Mouse (Mus musculus) spleen, adult 18-20 months (tissue): ENCODE data around the gene Gm20388.

Source experiments
- DNase-seq, 2 experiments: peaks; one replicate each; pipeline ENCODE4 v3.0.0; 2022; ENCODE audit warnings: mixed read lengths in 2 of 2

Gm20388 gene

GRCm38 (mm10) chr8:121532381-121532780, 1621.7 kb downstream of the Gm20388 start:
- peak in 1 of 2 experiments; percentile 12 for DNase-seq

- DNase-seq = no peak
Observed at GRCm38 (mm10) chr8:121541862-121542261, 1631.2 kb downstream of the Gm20388 start.

- DNase-seq = no peak
Observed at GRCm38 (mm10) chr8:121542901-121543300, 1632.3 kb downstream of the Gm20388 start.

GRCm38 (mm10) chr8:121544276-121544785, 1633.7 kb downstream of the Gm20388 start, which contains the start of gene 1700018B08Rik:
TSS of gene 1700018B08Rik (minus strand) at chr8:121544320.
- no peak for DNase-seq

GRCm38 (mm10) chr8:121544936-121545335, 1634.3 kb downstream of the Gm20388 start:
- DNase-seq = no peak

GRCm38 (mm10) chr8:121547132-121547531, 1636.5 kb downstream of the Gm20388 start:
- peak; percentile 47 to 70 for DNase-seq

GRCm38 (mm10) chr8:121550056-121550455, 1639.4 kb downstream of the Gm20388 start:
- DNase-seq = no peak

DNA sequence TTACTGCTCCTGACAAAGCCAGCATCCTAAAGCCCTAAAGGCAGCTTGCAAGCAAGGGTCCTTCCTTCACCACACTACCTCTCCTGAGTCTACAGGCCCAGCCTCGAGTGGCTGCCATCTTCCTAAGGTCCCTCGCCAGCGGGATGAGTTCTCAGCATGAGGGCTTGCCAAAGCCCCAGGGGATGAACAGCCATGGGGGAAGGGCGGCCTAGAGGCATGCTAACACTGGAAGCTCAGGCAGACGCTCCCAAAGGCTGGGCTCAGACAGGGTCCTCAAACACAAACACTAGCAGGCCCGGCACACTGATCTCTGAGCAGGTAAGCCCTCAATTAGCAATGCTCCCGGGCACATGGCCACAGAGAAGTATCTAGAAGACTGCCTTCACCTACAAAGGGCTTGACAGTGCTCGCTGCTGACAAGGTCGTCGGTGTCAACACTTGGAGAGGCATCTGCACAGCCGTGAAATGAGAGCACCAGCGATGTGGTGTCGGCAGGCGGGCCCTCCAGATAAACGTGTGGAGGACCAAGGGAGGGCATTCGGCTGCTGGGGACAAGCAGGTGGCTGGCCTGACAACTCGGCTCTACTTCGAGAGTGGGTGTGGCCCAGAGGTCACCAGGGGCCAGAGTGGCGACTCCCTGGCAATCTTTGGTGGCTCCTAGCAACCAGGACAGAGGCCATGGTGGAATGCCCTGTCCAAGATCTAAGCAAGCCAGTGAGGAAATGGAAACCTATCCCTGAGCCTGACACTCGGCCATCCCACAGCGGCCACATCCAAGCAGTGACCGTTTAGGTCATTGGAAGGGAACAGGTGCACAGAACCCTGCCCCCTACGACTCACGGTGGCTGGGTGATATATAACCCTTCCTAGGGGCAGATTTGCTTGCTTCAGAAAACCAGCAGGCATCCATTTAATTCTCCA, 1640.7 kb downstream of the Gm20388 start:
- DNase-seq = no peak

DNA sequence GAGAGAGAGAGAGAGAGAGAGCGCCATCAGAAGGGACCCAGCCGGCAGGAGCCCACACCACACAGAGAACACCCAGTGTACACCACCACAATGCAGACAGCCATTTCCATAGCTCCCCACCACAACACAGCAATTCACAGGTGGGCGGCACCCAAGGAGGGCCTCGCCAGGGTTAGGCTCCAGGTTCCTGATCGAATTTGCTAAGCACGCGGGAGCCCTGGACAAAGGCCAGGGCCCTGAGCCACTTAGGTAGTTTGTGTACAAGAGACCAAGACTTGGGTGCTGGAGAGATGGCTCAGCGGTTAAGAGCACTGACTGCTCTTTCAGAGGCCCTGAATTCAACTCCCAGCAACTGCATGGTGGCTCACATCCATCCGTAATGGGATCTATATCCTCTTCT, 1641.9 kb downstream of the Gm20388 start:
- no peak for DNase-seq

DNA sequence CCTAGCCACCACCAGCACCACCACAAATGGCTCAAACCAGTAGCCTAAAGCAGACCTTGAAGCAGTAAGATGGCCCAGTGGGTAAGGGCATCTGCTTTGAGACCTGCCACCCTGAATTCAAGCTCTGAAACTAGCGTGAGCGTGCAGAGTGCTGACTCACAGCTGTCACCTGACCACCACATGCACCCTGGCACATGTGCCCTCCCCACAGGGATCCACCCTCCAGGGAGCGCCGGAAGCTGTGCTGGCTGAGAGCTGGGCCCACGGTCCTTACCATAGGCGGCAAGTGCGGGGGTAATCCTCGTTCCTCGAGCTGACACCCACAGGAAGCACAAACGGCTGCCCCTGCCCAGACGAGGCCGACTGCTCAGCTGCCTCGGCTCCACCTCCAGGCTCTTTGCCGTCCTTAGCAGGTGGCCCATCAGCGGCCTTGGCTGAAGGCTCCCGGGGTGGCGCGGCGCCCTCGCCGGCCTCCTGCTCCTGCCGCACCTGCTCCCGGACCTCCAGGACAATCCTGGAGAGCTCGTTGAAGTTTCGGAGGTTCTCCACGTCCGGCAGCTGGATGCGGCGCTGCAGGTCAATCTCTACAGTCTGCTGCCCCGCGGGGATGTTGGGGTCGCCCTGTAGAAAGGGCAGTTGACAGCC, 1643.3 kb downstream of the Gm20388 start:
- no peak for DNase-seq

- no peak for DNase-seq
Observed at GRCm38 (mm10) chr8:121557746-121558145, 1647.1 kb downstream of the Gm20388 start.

- no peak for DNase-seq
Observed at GRCm38 (mm10) chr8:121558538-121558937, 1647.9 kb downstream of the Gm20388 start.

DNA sequence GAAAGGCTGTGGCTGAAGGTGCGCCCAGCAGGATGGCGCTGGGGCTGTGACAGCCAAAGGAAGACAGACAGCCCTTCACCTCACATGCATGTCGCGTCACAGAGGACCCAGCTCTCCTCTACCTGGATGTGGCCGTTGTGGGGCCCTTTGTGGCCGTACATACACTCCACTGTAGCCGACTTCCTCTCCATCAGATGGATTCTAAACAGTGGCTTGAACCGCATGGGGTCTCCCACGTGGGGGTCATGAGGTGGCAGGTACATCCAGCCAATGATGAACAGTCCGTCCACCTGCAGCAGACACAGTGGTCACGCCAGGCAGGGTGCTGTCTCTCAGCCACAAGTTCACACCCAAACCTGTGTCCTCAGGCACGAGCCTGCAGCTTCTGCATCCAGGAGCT, 1649.2 kb downstream of the Gm20388 start:
- DNase-seq = no peak

DNA sequence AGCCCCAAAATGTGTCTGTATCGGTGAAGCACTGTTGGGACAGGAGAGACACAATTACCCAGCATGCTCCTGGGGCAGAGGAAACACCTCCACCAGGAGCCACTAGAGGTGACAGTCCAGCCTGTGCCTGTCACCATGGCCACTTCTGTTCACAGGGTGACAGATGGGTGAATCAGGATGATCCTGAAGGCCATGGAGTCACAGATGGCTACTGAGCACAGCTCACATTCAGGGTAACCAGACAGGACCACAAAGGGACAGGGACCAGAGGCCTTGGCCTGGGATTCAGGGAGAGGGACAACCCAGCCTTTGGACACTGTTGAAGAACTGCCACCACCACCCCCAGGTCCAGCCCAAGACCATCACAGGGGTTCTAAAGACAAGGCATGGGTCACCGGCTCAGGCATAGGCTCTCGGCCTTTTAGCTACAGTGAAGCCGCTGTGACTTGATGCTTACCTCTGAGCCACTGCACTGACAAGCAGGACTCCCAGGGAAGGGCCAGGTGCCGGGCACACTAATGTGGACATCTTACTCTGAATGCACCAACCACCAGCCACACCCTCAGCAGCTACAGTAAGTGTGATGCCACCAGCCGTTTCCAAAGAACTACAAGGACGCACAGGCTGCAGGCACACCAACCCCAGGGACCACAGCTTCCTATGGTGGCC, 1649.9 kb downstream of the Gm20388 start:
- DNase-seq = no peak

DNA sequence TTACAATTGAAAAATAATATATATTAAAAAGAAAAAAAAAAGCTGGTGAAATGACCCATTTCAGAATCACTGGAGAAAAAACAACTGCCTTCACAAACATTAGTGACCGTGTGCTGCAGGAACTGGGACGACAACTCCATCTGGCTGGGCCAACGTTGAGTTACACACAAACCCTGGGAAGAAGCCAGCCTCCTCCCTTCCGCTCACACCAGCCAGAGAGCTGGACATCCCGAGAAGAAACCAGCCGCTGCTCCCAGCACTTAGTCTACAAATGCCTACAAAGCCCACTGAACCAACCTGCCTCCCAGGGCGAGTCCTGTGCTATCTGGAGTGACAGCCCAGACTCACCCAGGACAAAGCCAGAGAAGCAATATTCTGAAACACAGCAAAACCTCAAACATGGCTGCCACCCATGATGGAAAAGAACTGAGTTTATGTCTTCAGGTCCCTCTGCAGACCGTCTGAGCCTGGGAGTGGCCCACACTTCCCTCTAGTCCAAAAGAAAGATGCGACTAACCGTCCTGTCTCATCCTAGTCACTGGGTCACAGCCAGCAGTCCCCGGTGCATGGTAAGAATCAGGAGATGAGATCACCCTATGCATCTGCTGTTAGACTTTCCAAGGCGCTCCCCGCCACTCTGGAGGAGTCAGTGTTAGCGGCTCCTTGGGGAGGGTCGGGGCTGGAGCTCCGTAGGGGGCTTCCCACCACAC, 1651.2 kb downstream of the Gm20388 start:
- no peak for DNase-seq

- DNase-seq = no peak
Observed at GRCm38 (mm10) chr8:121562941-121563351, 1652.3 kb downstream of the Gm20388 start.

GRCm38 (mm10) chr8:121563701-121564100, 1653.1 kb downstream of the Gm20388 start:
- no peak for DNase-seq

DNA sequence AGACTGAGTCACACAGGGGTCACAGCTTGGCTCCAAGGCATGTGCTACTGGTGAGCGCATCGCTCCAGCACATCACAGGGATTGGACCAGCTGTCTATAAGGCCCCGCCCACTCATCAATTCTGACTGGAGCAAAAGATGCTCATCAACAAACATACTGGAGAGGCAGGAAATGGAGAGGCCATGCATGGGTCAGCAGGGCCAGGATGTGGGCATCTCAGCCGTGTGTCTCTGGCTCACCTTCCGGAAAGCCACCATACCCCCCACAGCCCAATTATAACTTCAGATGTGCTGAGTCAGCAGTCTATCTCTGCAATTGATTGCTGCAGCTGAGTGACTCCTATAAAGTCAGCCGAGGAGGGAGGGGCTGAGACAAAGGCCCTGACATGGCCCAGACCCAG, 1657.7 kb downstream of the Gm20388 start:
- no peak for DNase-seq

DNA sequence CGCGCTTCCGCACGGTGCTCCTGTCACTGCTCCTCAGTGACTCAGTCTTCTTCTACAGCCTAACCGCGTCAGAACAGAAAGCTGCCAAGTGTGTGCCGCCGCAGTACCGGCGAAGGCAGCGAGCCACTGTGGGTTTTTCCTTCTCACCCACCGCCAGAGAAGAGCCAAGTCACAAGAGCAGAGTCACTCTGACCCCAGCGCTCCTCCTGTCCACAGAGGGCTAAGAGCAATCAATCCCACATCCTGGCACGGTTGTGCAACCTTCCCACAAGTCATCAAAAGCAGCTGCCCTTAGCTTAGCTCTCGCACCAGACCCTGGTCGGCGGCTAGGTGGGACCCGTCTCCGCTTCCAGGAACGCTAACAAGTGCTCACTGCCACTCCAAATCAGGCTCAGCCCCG, 1659.7 kb downstream of the Gm20388 start:
- DNase-seq = no peak

GRCm38 (mm10) chr8:121570801-121571200, 1660.2 kb downstream of the Gm20388 start:
- no peak for DNase-seq

DNA sequence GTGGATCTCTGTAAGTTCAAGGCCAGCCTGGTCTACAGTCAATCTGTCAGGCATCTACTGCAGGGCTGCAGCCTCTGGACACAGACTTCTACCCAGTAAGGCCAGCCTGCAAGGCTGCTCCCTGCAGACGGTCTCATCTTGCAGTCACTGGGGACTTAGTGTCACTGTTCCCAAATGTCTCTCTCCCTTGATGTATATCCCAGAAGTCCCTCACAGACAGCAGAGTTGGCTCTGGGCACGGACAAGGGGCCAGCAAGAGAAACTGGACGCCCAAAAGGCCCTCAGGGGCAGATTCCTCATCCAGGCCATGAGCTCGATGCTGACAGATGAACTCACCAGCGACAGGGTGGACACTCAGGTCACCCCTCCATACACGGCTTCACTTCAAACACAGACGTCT, 1661.5 kb downstream of the Gm20388 start:
- DNase-seq = no peak

DNA sequence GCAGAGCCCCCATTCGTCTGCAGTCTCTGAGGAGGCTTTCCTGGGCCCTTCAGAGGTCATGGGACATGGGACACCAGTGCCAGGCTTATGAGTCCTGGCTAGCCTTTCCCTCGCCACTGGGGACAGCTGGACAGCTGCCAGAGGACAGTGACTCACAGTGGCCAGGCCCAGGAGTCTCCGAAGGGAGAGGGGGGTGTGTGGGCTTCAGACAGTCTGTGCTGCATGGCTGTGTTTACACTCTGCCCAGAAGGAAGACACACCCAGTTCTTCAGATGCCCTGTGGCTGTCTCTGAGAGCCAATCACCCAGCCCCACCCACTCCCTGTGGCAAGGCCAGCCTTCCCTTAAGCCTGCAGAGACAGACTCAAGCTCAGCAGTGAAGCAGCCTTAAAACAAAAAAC, 1662.6 kb downstream of the Gm20388 start:
- no peak for DNase-seq

DNA sequence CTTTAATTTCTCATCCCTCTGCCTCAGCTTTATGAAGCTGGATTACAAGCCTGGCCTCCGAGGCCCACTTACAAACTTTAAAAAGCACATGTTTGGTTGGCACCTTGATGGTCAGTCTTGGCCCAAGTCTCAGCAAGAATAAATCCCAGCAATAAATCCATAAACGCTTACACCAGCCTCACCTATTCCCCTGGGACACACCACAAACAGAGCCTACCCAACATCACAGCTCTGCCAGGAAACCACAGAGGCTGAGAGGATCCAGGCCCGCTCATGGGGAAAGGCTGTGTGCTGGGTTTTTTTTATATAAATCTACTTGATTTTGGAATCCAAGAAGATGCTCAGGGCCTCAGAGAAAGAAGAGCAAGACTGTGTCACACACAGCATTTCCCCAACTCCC, 1665.0 kb downstream of the Gm20388 start:
- DNase-seq = no peak
